Mouse (Mus musculus) activated CD4-positive, CD25-positive, alpha-beta regulatory T cell (primary cell): ENCODE measurements around the gene Sec22c. TPM values are rescaled to one million over a fixed set of nuclear protein-coding genes. Genes with fewer than 3 reads are reported as not detected.

Experiments
- polyA plus RNA-seq, 2 experiments: library from polyadenylated mRNA; unstranded; fragments of 100-300 nt; shearing (Covaris generic); gene quantifications; one replicate each; pipeline ENCODE4 v1.2.1; 2017

The Sec22c gene
- 10 to 100 TPM; 18.9 to 27.5 TPM for polyA plus RNA-seq

GRCm38 (mm10) chr9:121704646-121705625 lies at the start of gene Sec22c:
Gene Sec22c (minus strand): TSS chr9:121705490.

GRCm38 (mm10) chr9:121718792-121719318 lies 13.6 kb upstream of the Sec22c start, which contains the start of gene Nktr:
Gene Nktr (plus strand): TSS chr9:121719169.

GRCm38 (mm10) chr9:121709898-121710583 lies 4.8 kb upstream of the Sec22c start, which contains the start of gene Ss18l2:
Gene Ss18l2 (plus strand): TSS chr9:121710329.

GRCm38 (mm10) chr9:121642401-121643181 lies 62.7 kb downstream of the Sec22c start, which contains the start of gene Vipr1:
Gene Vipr1 (plus strand): TSS chr9:121642716.

GRCm38 (mm10) chr9:121642001-121642400 lies 63.3 kb downstream of the Sec22c start, which contains the start of gene Lyzl4:
Gene Lyzl4 (minus strand): TSS chr9:121642096.

Other genes starting within 250 kb of the Sec22c start
- not detected for gene Cck, start 209.8 kb downstream of the Sec22c start, polyA plus RNA-seq
- gene Lyzl4, start 63.4 kb downstream of the Sec22c start, polyA plus RNA-seq = not detected
- 10 to 100 TPM in 1 of 2 experiments, 1 to 10 TPM in 1; 4.6 to 17.7 TPM for gene Vipr1, start 62.8 kb downstream of the Sec22c start, polyA plus RNA-seq
- gene Ss18l2, start 4.8 kb upstream of the Sec22c start, polyA plus RNA-seq = 10 to 100 TPM; 25.5 to 30.2 TPM
- 100 to 1,000 TPM; 110 to 125 TPM for gene Nktr, start 13.7 kb upstream of the Sec22c start, polyA plus RNA-seq
- gene Zfp651, start 53.8 kb upstream of the Sec22c start, polyA plus RNA-seq = under 1 TPM; 0.51 to 0.54 TPM
- gene Klhl40, start 72.1 kb upstream of the Sec22c start, polyA plus RNA-seq = not detected
- under 1 TPM in 1 of 2 experiments, not detected in 1; 0.86 TPM for gene Hhatl, start 87.0 kb upstream of the Sec22c start, polyA plus RNA-seq
- gene Ccdc13, start 134.0 kb upstream of the Sec22c start, polyA plus RNA-seq = under 1 TPM in 1 of 2 experiments, not detected in 1; 0.27 TPM
- 100 to 1,000 TPM; 101 to 111 TPM for gene Higd1a, start 152.9 kb upstream of the Sec22c start, polyA plus RNA-seq
- gene Ackr2, start 192.9 kb upstream of the Sec22c start, polyA plus RNA-seq = not detected
- under 1 TPM in 1 of 2 experiments, not detected in 1; 0.26 TPM for gene Cyp8b1, start 210.8 kb upstream of the Sec22c start, polyA plus RNA-seq
- under 1 TPM in 1 of 2 experiments, not detected in 1; 0.47 TPM for gene Fam198a, start 245.5 kb upstream of the Sec22c start, polyA plus RNA-seq